Mouse (Mus musculus) liver, embryonic 14.5 days (tissue): ENCODE measurements around the gene Rassf1. TPM values are rescaled to one million over a fixed set of nuclear protein-coding genes. Genes with fewer than 3 reads are reported as not detected.

Experiments
- ATAC-seq: fragments of 200-750 bp; cut with Nextera tagmentation; 2 replicates; pipeline ENCODE4 v1.8.0; 2017; ENCODE audit warnings: moderate number of reproducible peaks, mild to moderate bottlenecking, moderate library complexity; ENCODE audit not compliant: insufficient read depth
- DNase-seq, 3 experiments: peaks; one replicate each; pipeline ENCODE4 v3.0.0-alpha.2; 2012 to 2013; ENCODE audit warnings: low read depth in 3 of 3, low spot score in 3 of 3
- H3K27ac ChIP-seq: fragments of 300-500 bp; sonication (generic); 2 replicates; pipeline ENCODE4 v1.5.1; 2014; ENCODE audit warnings: moderate library complexity, mild to moderate bottlenecking, control low read depth, inconsistent platforms
- H3K27me3 ChIP-seq: fragments of 300-500 bp; sonication (generic); 2 replicates; pipeline ENCODE4 v1.6.1; 2014; ENCODE audit warnings: mild to moderate bottlenecking, low read length, moderate library complexity; ENCODE audit not compliant: control insufficient read depth, insufficient read depth
- H3K36me3 ChIP-seq: fragments of 300-500 bp; sonication (generic); replicated peaks from 2 replicates; pipeline ENCODE4 v1.6.1; 2014; ENCODE audit warnings: low read depth; ENCODE audit not compliant: control insufficient read depth, insufficient read depth
- H3K4me1 ChIP-seq, 2 experiments: fragments of 200-500 bp in 1 of 2; fragments of 300-500 bp in 1 of 2; sonication (generic) in 1 of 2; replicated peaks; 2 replicates each; pipeline ENCODE4 v1.6.1; 2012 to 2014; ENCODE audit warnings: antibody characterized with exemption in 1 of 2, inconsistent platforms in 1 of 2, low read length in 1 of 2; ENCODE audit not compliant: control insufficient read depth in 2 of 2, insufficient read depth in 2 of 2
- H3K4me2 ChIP-seq: fragments of 300-500 bp; sonication (generic); 2 replicates; pipeline ENCODE4 v1.6.1; 2014; ENCODE audit warnings: low read depth, mild to moderate bottlenecking, control low read depth, moderate library complexity
- H3K4me3 ChIP-seq, 2 experiments: fragments of 200-500 bp in 1 of 2; fragments of 300-500 bp in 1 of 2; sonication (generic) in 1 of 2; 2 replicates each; pipeline ENCODE4 v1.5.1; 2012 to 2014; ENCODE audit warnings: low read depth in 2 of 2, low read length in 2 of 2, mild to moderate bottlenecking in 2 of 2, control low read depth in 1 of 2, inconsistent platforms in 1 of 2, moderate library complexity in 1 of 2; ENCODE audit not compliant: insufficient read depth in 1 of 2
- H3K9ac ChIP-seq: fragments of 300-500 bp; sonication (generic); replicated peaks from 2 replicates; pipeline ENCODE4 v1.6.1; 2014; ENCODE audit warnings: mild to moderate bottlenecking, control low read depth, moderate library complexity
- H3K9me3 ChIP-seq: fragments of 300-500 bp; sonication (generic); 2 replicates; pipeline ENCODE4 v1.6.1; 2016; ENCODE audit warnings: low read length, mixed read lengths; ENCODE audit not compliant: control insufficient read depth
- CTCF ChIP-seq: IDR thresholded peaks from 2 replicates; pipeline ENCODE4 v1.5.1; 2016; ENCODE audit warnings: antibody characterized with exemption, low read depth, control low read depth
- EP300 ChIP-seq: IDR thresholded peaks from 2 replicates; pipeline ENCODE4 v1.6.1; 2016; ENCODE audit warnings: antibody characterized with exemption, low read depth
- whole genome bisulfite sequencing: fragments of 180-500 bp; shearing (Covaris S2); extraction: QIAGEN DNeasy Blood & Tissue Kit; methylation state at CpG from one replicate; pipeline ENCODE4 v1.1.7; 2014; ENCODE audit not compliant: insufficient replicate concordance; 5-methylcytosine and 5-hydroxymethylcytosine counted together
- polyA plus RNA-seq, 2 experiments: library from polyadenylated mRNA; depleted of rRNA in 1 of 2; stranded (reverse) in 1 of 2; unstranded in 1 of 2; fragments of >200 nt; fragmentation: Nextera tagmentation in 1 of 2; extraction: Ambion mirVana in 1 of 2; gene quantifications; 2 replicates each; pipeline versions ENCODE4 v1.2.1 to v1.2.3; 2012 to 2014

Gene Rassf1
- polyA plus RNA-seq, 2 experiments = 11.2 to 13.6 TPM

GRCm38 (mm10) chr9:107544196-107544700 lies 7.1 kb upstream of the Rassf1 start:
- 87% methylated on average over 17 of the region's 17 CpGs for WGBS
- peaks cover 8% of the 10 kb centered on the region for H3K36me3 ChIP-seq
- H3K4me2 ChIP-seq = no peak overlapping the region
- TF ChIP-seq EP300 = no peak
- no peak for TF ChIP-seq CTCF
- no peak overlapping the region for H3K27ac ChIP-seq
- no peak overlapping the region for H3K4me3 ChIP-seq
- no peak overlapping the region for H3K9ac ChIP-seq
- peaks cover 12 to 15% of the 10 kb centered on the region in 2 experiments for H3K4me1 ChIP-seq
- H3K27me3 ChIP-seq = no peaks in the 10 kb centered on the region
- no peaks in the 10 kb centered on the region for H3K9me3 ChIP-seq
- ATAC-seq (no peak), DNase-seq (no peak)

- Histone ChIP-seq H3K4me2 (no peak overlapping the region), H3K27me3 (no peaks in the 10 kb centered on the region), H3K27ac (no peak overlapping the region), H3K9ac (no peak overlapping the region), H3K36me3 (peaks cover 3% of the 10 kb centered on the region), H3K4me3 (no peak overlapping the region), H3K9me3 (no peaks in the 10 kb centered on the region), H3K4me1 (peaks cover 12 to 15% of the 10 kb centered on the region in 2 experiments)
- no peak for DNase-seq
- WGBS = 83% methylated on average over 12 of the region's 12 CpGs
- no peak for ATAC-seq
- no peak for TF ChIP-seq EP300
- no peak for TF ChIP-seq CTCF
Measured at GRCm38 (mm10) chr9:107544729-107545128, 6.6 kb upstream of the Rassf1 start.

DNA sequence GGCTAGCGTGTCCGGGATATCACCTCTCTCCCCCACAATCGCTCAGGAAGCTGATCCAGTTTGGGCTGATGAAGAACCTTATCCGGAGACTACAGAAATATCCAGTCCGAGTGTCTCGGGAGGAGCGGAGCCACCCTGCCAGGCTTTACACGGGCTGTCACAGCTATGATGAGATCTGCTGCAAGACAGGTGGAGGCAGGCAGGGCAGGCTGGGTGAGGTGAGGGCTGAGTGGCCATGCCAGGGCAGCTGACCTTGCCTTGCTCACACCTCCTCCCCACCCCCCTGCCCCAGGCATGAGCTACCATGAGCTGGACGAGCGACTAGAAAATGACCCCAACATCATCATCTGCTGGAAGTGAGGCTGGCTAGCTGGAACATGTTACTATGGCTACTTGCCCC lies 6.2 kb upstream of the Rassf1 start:
- H3K27me3 ChIP-seq = no peaks in the 10 kb centered on the region
- peaks cover 12 to 15% of the 10 kb centered on the region in 2 experiments for H3K4me1 ChIP-seq
- no peak for TF ChIP-seq CTCF
- TF ChIP-seq EP300 = no peak
- no peak for ATAC-seq
- no peaks in the 10 kb centered on the region for H3K9me3 ChIP-seq
- DNase-seq = no peak
- H3K4me3 ChIP-seq = no peak overlapping the region
- H3K9ac ChIP-seq = no peak overlapping the region
- H3K36me3 ChIP-seq = no peaks in the 10 kb centered on the region
- no peak overlapping the region for H3K4me2 ChIP-seq
- 76% methylated on average over 10 of the region's 10 CpGs for WGBS
- no peak overlapping the region for H3K27ac ChIP-seq

DNA sequence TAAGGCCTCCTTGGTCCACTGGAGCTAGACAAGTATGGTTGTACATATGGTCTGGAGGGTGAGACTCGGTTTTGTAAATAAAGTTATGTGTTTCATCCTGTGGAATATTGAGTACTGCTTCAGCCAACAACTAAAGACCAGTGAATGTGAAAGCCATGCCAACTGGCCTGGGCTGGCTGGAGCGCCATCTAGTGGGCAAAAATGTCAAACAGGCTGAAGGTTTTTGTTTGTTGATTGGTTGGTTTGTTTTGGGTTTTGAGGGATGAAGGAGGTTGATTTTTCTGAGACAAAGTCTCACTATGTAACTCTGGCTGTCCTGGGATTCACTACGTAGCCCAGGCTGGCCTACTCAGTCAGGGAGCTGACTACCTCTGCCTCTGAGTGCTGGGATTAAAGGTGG lies 5.8 kb upstream of the Rassf1 start:
- peaks cover 1% of the 10 kb centered on the region; the same call in 1 of the 2 replicates for H3K27me3 ChIP-seq
- ATAC-seq = no peak

GRCm38 (mm10) chr9:107547026-107547425 lies 4.3 kb upstream of the Rassf1 start, which contains the start of gene Zmynd10:
Gene Zmynd10, plus strand, starts transcription at chr9:107547298.
- H3K27me3 ChIP-seq = peaks cover 3% of the 10 kb centered on the region; the same call in 1 of the 2 replicates
- peaks cover 18 to 24% of the 10 kb centered on the region in 2 experiments for H3K4me1 ChIP-seq
- no peak within 1 kb of the TSS for H3K27ac ChIP-seq
- TF ChIP-seq EP300 (no peak), CTCF (no peak)
- no peaks in the 10 kb centered on the region for H3K36me3 ChIP-seq
- H3K4me2 ChIP-seq = peak within 1 kb of the TSS; percentile 44
- peak within 1 kb of the TSS in 1 of 2 experiments; percentile 3; a peak in 1 of 4 replicates for H3K4me3 ChIP-seq
- 5% methylated on average over 20 of the region's 20 CpGs for WGBS
- no peaks in the 10 kb centered on the region for H3K9me3 ChIP-seq
- no peak within 1 kb of the TSS for H3K9ac ChIP-seq
- peak; percentile 80 to 86 (median 80) for DNase-seq
- peak; percentile 63 for ATAC-seq

More for the DNA sequence above, 5.8 kb upstream of the Rassf1 start:
- no peak overlapping the region for H3K9ac ChIP-seq
- no peak overlapping the region for H3K27ac ChIP-seq
- 2% methylated on average over 3 of the region's 3 CpGs for WGBS
- H3K4me2 ChIP-seq = no peak overlapping the region
- H3K36me3 ChIP-seq = no peaks in the 10 kb centered on the region
- H3K4me3 ChIP-seq = no peak overlapping the region
- TF ChIP-seq EP300 (no peak), CTCF (peak; percentile 97)
- H3K4me1 ChIP-seq = peaks cover 12 to 15% of the 10 kb centered on the region in 2 experiments
- no peaks in the 10 kb centered on the region for H3K9me3 ChIP-seq
- no peak for DNase-seq
